Mouse (Mus musculus) spleen, adult 2 months (tissue): ENCODE data around the gene Gm498.

Experiments used
- CTCF ChIP-seq: fragments of 200-500 bp; IDR thresholded peaks from 2 replicates; pipeline ENCODE4 v1.5.1; 2011; ENCODE audit warnings: mild to moderate bottlenecking, inconsistent platforms; ENCODE audit not compliant: insufficient read depth, insufficient read length, insufficient replicate concordance; ENCODE audit errors: extremely low read depth
- POLR2A ChIP-seq: fragments of 200-500 bp; IDR thresholded peaks from 2 replicates; pipeline ENCODE4 v1.6.1; 2011; ENCODE audit warnings: low read depth, low read length, inconsistent platforms

DNA sequence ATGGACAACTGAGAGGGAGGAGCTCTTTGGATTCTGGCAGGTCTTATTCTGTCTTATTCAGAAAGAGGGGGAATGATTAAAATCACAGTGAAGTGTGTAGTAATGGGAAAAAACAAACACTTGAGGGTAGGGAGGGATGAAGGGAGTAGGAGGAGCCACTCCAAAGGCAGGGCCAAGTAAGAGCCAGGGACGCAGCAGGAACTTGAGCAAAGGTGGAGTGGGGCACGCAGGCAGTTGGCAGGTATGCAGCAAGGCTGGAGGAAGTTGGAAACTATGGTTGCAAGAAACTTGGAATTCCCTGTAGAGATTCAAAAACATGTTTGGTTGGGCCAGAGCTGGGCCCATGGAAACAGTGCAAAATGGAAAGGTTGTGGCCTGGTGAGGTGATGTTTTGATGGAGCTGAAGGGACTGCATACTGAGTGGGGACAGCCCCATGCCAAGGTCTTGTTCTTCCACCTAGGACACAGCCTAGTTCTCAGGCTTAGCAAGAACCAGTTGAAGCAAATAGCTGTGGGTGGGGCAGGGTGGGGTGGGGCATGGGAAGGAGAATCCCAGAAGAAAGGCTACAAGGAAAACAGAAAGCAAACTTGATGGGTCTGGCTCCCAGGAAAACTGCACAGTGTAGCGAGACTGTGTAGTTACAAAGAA, 52.5 kb downstream of the Gm498 start:
- no peak for TF ChIP-seq CTCF
- no peak for TF ChIP-seq POLR2A
